Mouse (Mus musculus): ENCODE results near the gene Dcaf8. TPM values are rescaled to one million over a fixed set of nuclear protein-coding genes. Genes with fewer than 3 reads are reported as not detected.

The Dcaf8 gene
- polyA plus RNA-seq, 1 experiment = 72.7 TPM

- H3K27ac ChIP-seq (ENCODE audit: control insufficient read depth, insufficient read depth, low read depth, low read length, poor library complexity) = no peak overlapping the region
- TF ChIP-seq CTCF (IDR thresholded peaks at IDR 0.05; ENCODE audit: control insufficient read depth, insufficient read depth, low read length) (no peak), POLR2A (IDR thresholded peaks at IDR 0.05; ENCODE audit: borderline replicate concordance, control insufficient read depth, low read depth, low read length) (no peak)
- 89% methylated on average over 5 of the region's 5 CpGs for WGBS
- no peaks in the 10 kb centered on the region for H3K4me1 ChIP-seq (ENCODE audit: control insufficient read depth, insufficient read depth, low read length)
- H3K4me3 ChIP-seq (replicated peaks; ENCODE audit: control insufficient read depth, low read depth, low read length) = no peak overlapping the region
These were observed 25.3 kb downstream of the Dcaf8 start for GRCm38 (mm10) chr1:172173181-172173580.

- TF ChIP-seq CTCF (IDR thresholded peaks at IDR 0.05; ENCODE audit: control insufficient read depth, insufficient read depth, low read length) (no peak), POLR2A (IDR thresholded peaks at IDR 0.05; ENCODE audit: borderline replicate concordance, control insufficient read depth, low read depth, low read length) (no peak)
- 83% methylated on average over 7 of the region's 7 CpGs for WGBS
- H3K4me1 ChIP-seq (ENCODE audit: control insufficient read depth, insufficient read depth, low read length) = no peaks in the 10 kb centered on the region
These were observed 29.9 kb downstream of the Dcaf8 start for GRCm38 (mm10) chr1:172177791-172178190.

GRCm38 (mm10) chr1:172179102-172179501 is 31.2 kb downstream of the Dcaf8 start:
- Histone ChIP-seq H3K4me1 (ENCODE audit: control insufficient read depth, insufficient read depth, low read length) (no peaks in the 10 kb centered on the region), H3K27ac (ENCODE audit: control insufficient read depth, insufficient read depth, low read depth, low read length, poor library complexity) (no peak overlapping the region), H3K4me3 (replicated peaks; ENCODE audit: control insufficient read depth, low read depth, low read length) (no peak overlapping the region)
- TF ChIP-seq CTCF (IDR thresholded peaks at IDR 0.05; ENCODE audit: control insufficient read depth, insufficient read depth, low read length) = no peak
- TF ChIP-seq POLR2A (IDR thresholded peaks at IDR 0.05; ENCODE audit: borderline replicate concordance, control insufficient read depth, low read depth, low read length) = no peak
- WGBS = 73% methylated on average over 7 of the region's 7 CpGs

More at GRCm38 (mm10) chr1:172177791-172178190, 29.9 kb downstream of the Dcaf8 start:
- Histone ChIP-seq H3K4me3 (replicated peaks; ENCODE audit: control insufficient read depth, low read depth, low read length) (no peak overlapping the region), H3K27ac (ENCODE audit: control insufficient read depth, insufficient read depth, low read depth, low read length, poor library complexity) (no peak overlapping the region)

GRCm38 (mm10) chr1:172180881-172181280 is 33.0 kb downstream of the Dcaf8 start:
- no peak for TF ChIP-seq CTCF (IDR thresholded peaks at IDR 0.05; ENCODE audit: control insufficient read depth, insufficient read depth, low read length)
- no peak for TF ChIP-seq POLR2A (IDR thresholded peaks at IDR 0.05; ENCODE audit: borderline replicate concordance, control insufficient read depth, low read depth, low read length)
- Histone ChIP-seq H3K4me3 (replicated peaks; ENCODE audit: control insufficient read depth, low read depth, low read length) (no peak overlapping the region), H3K4me1 (ENCODE audit: control insufficient read depth, insufficient read depth, low read length) (no peaks in the 10 kb centered on the region), H3K27ac (ENCODE audit: control insufficient read depth, insufficient read depth, low read depth, low read length, poor library complexity) (no peak overlapping the region)
- 86% methylated on average over 4 of the region's 4 CpGs for WGBS

- H3K4me1 ChIP-seq (ENCODE audit: control insufficient read depth, insufficient read depth, low read length) = no peaks in the 10 kb centered on the region
- H3K4me3 ChIP-seq (replicated peaks; ENCODE audit: control insufficient read depth, low read depth, low read length) = no peak overlapping the region
- WGBS = 86% methylated on average over 3 of the region's 3 CpGs
- no peak for TF ChIP-seq CTCF (IDR thresholded peaks at IDR 0.05; ENCODE audit: control insufficient read depth, insufficient read depth, low read length)
- TF ChIP-seq POLR2A (IDR thresholded peaks at IDR 0.05; ENCODE audit: borderline replicate concordance, control insufficient read depth, low read depth, low read length) = no peak
- H3K27ac ChIP-seq (ENCODE audit: control insufficient read depth, insufficient read depth, low read depth, low read length, poor library complexity) = no peak overlapping the region
These were observed 33.9 kb downstream of the Dcaf8 start for GRCm38 (mm10) chr1:172181777-172182176.

GRCm38 (mm10) chr1:172183056-172183455 is 35.2 kb downstream of the Dcaf8 start:
- H3K27ac ChIP-seq (ENCODE audit: control insufficient read depth, insufficient read depth, low read depth, low read length, poor library complexity) = no peak overlapping the region
- TF ChIP-seq POLR2A (IDR thresholded peaks at IDR 0.05; ENCODE audit: borderline replicate concordance, control insufficient read depth, low read depth, low read length) (no peak), CTCF (IDR thresholded peaks at IDR 0.05; ENCODE audit: control insufficient read depth, insufficient read depth, low read length) (no peak)
- no peak overlapping the region for H3K4me3 ChIP-seq (replicated peaks; ENCODE audit: control insufficient read depth, low read depth, low read length)
- no peaks in the 10 kb centered on the region for H3K4me1 ChIP-seq (ENCODE audit: control insufficient read depth, insufficient read depth, low read length)
- 94% methylated on average over 6 of the region's 6 CpGs for WGBS

GRCm38 (mm10) chr1:172183915-172184314 is 36.0 kb downstream of the Dcaf8 start:
- TF ChIP-seq POLR2A (IDR thresholded peaks at IDR 0.05; ENCODE audit: borderline replicate concordance, control insufficient read depth, low read depth, low read length) (no peak), CTCF (IDR thresholded peaks at IDR 0.05; ENCODE audit: control insufficient read depth, insufficient read depth, low read length) (no peak)
- H3K4me3 ChIP-seq (replicated peaks; ENCODE audit: control insufficient read depth, low read depth, low read length) = no peak overlapping the region

GRCm38 (mm10) chr1:172186401-172187289 is 38.8 kb downstream of the Dcaf8 start:
- whole genome bisulfite sequencing = 95% methylated on average over 10 of the region's 10 CpGs
- Histone ChIP-seq H3K4me1 (ENCODE audit: control insufficient read depth, insufficient read depth, low read length) (no peaks in the 10 kb centered on the region), H3K4me3 (replicated peaks; ENCODE audit: control insufficient read depth, low read depth, low read length) (no peak overlapping the region), H3K27ac (ENCODE audit: control insufficient read depth, insufficient read depth, low read depth, low read length, poor library complexity) (no peak overlapping the region)
- TF ChIP-seq POLR2A (IDR thresholded peaks at IDR 0.05; ENCODE audit: borderline replicate concordance, control insufficient read depth, low read depth, low read length) = no peak
- no peak for TF ChIP-seq CTCF (IDR thresholded peaks at IDR 0.05; ENCODE audit: control insufficient read depth, insufficient read depth, low read length)

More at GRCm38 (mm10) chr1:172183915-172184314, 36.0 kb downstream of the Dcaf8 start:
- no peak overlapping the region for H3K27ac ChIP-seq (ENCODE audit: control insufficient read depth, insufficient read depth, low read depth, low read length, poor library complexity)
- H3K4me1 ChIP-seq (ENCODE audit: control insufficient read depth, insufficient read depth, low read length) = no peaks in the 10 kb centered on the region
